Mouse (Mus musculus): ENCODE data around the gene 2900026A02Rik. TPM values are rescaled to one million over a fixed set of nuclear protein-coding genes. Genes with fewer than 3 reads are reported as not detected.

The 2900026A02Rik gene
- polyA plus RNA-seq, 1 experiment from 2014 or later: 26.0 TPM

DNA sequence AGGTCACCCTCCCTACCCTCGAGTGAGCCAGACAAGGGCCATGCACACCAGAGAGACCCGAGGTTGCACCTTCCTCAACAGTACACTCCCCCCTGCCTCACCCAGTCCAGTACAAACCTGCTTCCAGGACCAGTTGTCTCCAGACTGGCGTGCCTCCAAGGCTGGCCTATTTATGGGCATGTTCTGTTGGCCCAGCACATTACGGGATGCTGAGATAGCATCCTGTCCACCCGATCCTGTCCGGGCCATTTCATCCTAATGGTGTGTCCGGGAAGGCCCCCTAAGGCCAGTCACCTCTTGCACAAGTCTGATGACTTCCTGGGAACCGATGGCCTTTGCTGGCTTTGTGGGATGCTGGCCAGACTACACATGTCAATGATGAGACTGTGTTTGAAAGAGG, 139.6 kb downstream of the 2900026A02Rik start, which contains the start of gene Crybb3:
Crybb3 (minus strand) TSS at position 146 of the 400 bp plus-strand sequence.
- ATAC-seq (no peak), DNase-seq (ENCODE audit: low read depth, low spot score) (no peak)
- no peak for TF ChIP-seq CTCF (IDR thresholded peaks at IDR 0.05)
- in situ Hi-C loops (cut with MboI; ENCODE audit: low pct_unique_long_range_greater_than_20kb): loop anchor here (25.0 kb wide), 1 partner anchor 656 kb away; the partner anchor contains the start of gene Ficd
- no peaks in the 10 kb centered on the region for H3K27me3 ChIP-seq
- CTCF ChIA-PET: no interaction called here
- POLR2A ChIA-PET: no interaction called here

DNA sequence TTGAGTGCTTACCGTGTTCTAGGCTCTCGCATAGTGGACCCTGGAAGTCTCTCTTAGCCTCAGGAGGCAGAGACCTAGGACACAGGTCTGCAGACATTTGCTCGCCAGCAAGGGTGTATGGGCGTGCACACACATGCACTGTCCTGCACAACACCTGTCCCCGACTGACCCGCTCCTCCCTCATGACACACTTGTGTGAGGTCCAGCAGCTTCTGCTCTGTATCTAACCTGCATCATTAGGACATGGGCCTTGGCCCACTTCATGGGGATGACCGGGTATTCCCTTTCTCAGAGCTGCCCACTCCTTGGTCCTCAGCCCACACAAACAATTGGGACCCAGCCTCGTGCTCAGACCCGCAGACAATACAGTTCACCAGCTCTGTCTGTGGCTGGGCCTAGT, 140.0 kb downstream of the 2900026A02Rik start:
- ChIA-PET CTCF (no interaction called here), POLR2A (no interaction called here)
- DNase-seq (ENCODE audit: low read depth, low spot score) (no peak), ATAC-seq (no peak)
- in situ Hi-C loops (cut with MboI; ENCODE audit: low pct_unique_long_range_greater_than_20kb): loop anchor here (25.0 kb wide), 1 partner anchor 656 kb away; the partner anchor contains the start of gene Ficd
- H3K27me3 ChIP-seq: no peaks in the 10 kb centered on the region
- no peak for TF ChIP-seq CTCF (IDR thresholded peaks at IDR 0.05)

DNA sequence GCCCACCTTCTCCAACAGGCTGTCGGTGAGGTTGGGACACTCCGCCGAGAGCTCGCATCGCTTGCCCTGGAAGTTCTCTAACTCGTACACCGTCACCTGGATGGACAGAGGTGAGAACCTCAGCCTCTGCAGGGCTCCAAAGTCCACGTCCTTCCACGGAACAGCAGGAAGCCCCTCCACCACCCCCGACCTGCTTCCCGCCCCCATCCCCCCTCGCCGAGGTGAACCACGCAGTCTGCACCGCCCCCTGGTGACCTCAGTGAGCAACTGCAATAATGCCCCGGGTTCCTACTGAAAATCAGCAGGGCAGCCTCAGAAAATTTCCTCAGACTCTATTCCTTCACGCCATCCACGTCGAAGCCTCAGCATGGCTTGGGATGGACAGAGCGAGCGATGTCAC, 141.3 kb downstream of the 2900026A02Rik start:
- DNase-seq (ENCODE audit: low read depth, low spot score) (no peak), ATAC-seq (no peak)
- CTCF ChIA-PET: no interaction called here
- peaks cover 4% of the 10 kb centered on the region for H3K27me3 ChIP-seq
- TF ChIP-seq CTCF (IDR thresholded peaks at IDR 0.05): no peak
- POLR2A ChIA-PET: no interaction called here
- in situ Hi-C loops (cut with MboI; ENCODE audit: low pct_unique_long_range_greater_than_20kb): loop anchor here (25.0 kb wide), 1 partner anchor 658 kb away; the partner anchor contains the start of gene Ficd

DNA sequence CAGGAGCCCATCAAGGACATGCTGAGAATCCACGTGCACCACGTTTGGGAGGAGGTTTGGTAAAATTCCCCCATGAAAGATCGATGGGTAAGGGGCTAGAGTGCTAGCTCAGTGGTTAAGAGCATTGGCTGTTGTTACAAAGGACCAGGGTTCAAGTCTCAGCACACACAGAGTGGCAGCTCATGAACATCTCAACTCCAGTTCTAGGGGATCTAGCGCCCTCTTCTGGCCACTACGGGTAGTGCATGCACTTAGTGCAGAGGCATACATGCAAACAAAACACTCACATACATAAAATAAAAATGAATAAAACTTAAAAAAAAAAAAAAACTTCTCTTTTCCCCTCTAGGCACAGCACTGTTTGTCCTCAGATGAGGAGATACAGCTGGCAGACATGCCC, 142.3 kb downstream of the 2900026A02Rik start:
- in situ Hi-C loops (cut with MboI; ENCODE audit: low pct_unique_long_range_greater_than_20kb): loop anchor here (25.0 kb wide), 1 partner anchor 659 kb away; the partner anchor contains the start of gene Ficd
- TF ChIP-seq CTCF (IDR thresholded peaks at IDR 0.05): no peak
- CTCF ChIA-PET: no interaction called here
- POLR2A ChIA-PET: no interaction called here
- ATAC-seq (no peak), DNase-seq (ENCODE audit: low read depth, low spot score) (no peak)
- peaks cover 4% of the 10 kb centered on the region for H3K27me3 ChIP-seq

DNA sequence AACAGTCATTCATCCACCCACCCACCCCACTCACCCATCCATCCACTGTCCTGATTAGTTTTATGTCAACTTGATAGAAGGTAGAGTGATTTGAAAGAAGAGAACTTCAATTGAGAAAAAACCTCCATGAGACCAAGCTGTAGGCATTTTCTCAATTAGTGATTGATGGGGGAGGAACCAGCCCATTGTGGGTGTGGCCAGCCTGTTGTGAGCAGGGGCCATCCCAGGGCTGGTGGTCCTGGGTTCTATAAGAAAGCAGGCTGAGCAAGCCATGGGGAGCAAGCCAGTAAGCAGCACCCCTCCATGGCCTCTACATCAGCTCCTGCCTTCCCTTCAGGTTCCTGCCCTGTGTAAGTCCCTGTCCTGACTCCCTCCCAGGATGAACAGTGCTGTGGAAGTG, 151.0 kb downstream of the 2900026A02Rik start, which contains the start of gene Crybb2:
Crybb2 (minus strand) TSS at position 101 of the 400 bp plus-strand sequence.
- POLR2A ChIA-PET: no interaction called here
- in situ Hi-C loops (cut with MboI; ENCODE audit: low pct_unique_long_range_greater_than_20kb): no loop called here
- H3K27me3 ChIP-seq: peaks cover 15% of the 10 kb centered on the region
- ATAC-seq: no peak
- DNase-seq (ENCODE audit: low read depth, low spot score): no peak
- TF ChIP-seq CTCF (IDR thresholded peaks at IDR 0.05): no peak
- CTCF ChIA-PET: no interaction called here

DNA sequence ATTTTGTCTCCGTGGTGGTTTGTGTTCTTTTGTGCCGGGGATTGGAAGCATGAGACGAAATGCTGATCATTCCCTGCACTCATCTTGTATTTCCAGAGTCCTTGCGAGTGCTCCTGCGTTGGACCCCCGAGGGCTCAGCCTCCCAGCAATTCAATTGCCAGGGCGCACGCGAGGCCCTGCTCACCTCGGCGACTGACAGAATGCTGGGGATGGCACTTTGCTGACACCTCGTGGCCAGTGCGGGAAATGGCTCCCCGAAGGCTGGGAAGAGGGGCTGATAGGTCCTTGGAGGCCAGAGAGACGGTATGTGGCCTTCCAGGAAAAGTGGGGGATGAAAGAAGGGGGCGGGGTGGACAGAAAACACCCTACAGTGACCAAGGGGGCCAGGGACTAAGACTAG, 166.7 kb downstream of the 2900026A02Rik start:
- ChIA-PET CTCF (no interaction called here), POLR2A (no interaction called here)
- H3K27me3 ChIP-seq: peaks cover 15% of the 10 kb centered on the region
- peak; percentile 96 for TF ChIP-seq CTCF (IDR thresholded peaks at IDR 0.05)
- DNase-seq (ENCODE audit: low read depth, low spot score) (no peak), ATAC-seq (peak; percentile 56)
- in situ Hi-C loops (cut with MboI; ENCODE audit: low pct_unique_long_range_greater_than_20kb): no loop called here

DNA sequence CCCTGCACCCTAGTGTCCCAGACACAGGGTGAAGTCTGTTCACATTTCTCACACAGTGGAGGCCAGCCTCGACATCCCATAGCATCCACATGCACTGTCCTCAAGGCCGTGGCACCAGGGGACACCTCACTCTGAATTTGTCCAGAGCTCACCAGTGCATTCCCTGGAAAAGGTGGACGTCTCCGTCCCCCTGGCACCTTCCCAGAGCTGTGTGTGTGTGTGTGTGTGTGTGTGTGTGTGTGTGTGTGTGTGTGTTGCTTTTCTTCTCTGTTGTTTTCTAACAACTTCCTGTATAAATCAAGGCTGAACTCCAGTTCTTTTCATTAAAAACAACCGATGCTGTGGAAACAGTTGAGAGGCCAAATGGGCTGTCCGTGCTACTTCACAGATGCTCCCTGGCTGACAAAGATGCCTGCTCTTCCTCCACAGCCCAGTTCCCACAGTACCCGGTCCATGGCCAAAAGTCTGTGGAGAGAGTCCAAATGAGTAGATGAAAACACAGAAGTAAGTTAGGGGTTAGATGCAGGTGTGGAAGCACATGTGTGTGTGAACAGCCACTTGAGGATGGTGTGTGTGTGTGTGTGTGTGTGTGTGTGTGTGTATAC, 170.4 kb downstream of the 2900026A02Rik start:
- POLR2A ChIA-PET: no interaction called here
- peaks cover 7% of the 10 kb centered on the region for H3K27me3 ChIP-seq
- in situ Hi-C loops (cut with MboI; ENCODE audit: low pct_unique_long_range_greater_than_20kb): no loop called here
- no peak for TF ChIP-seq CTCF (IDR thresholded peaks at IDR 0.05)
- CTCF ChIA-PET: interaction anchor here (1.2 kb wide), 1 partner anchor 13 kb away, joined by 3 read pairs; no protein-coding TSS in a partner anchor
- DNase-seq (ENCODE audit: low read depth, low spot score) (no peak), ATAC-seq (no peak)

DNA sequence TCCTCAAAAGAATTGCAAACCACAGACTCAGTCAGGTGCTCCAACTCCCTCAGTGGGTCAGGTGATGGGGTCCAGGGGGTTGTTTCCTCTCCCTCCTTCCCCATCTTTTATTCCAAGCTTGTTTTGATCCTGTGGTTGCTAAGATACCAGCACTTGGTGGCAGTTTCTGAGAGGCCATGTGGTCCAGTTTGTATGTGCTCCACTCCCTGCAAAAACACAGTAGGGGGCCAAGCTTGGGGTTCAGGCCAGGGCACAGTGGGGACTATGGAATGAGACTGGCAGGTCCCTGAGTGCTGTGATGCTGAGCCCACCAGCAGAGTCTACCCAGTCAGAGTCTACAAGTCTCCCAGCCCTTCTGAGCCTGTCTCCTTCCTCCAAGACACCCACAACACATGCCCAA, 171.2 kb downstream of the 2900026A02Rik start:
- in situ Hi-C loops (cut with MboI; ENCODE audit: low pct_unique_long_range_greater_than_20kb): no loop called here
- H3K27me3 ChIP-seq: peaks cover 3% of the 10 kb centered on the region
- no peak for TF ChIP-seq CTCF (IDR thresholded peaks at IDR 0.05)
- no peak for ATAC-seq
- POLR2A ChIA-PET: no interaction called here
- DNase-seq (ENCODE audit: low read depth, low spot score): no peak
- CTCF ChIA-PET: interaction anchor here (1.2 kb wide), 1 partner anchor 14 kb away, joined by 3 read pairs; no protein-coding TSS in a partner anchor

DNA sequence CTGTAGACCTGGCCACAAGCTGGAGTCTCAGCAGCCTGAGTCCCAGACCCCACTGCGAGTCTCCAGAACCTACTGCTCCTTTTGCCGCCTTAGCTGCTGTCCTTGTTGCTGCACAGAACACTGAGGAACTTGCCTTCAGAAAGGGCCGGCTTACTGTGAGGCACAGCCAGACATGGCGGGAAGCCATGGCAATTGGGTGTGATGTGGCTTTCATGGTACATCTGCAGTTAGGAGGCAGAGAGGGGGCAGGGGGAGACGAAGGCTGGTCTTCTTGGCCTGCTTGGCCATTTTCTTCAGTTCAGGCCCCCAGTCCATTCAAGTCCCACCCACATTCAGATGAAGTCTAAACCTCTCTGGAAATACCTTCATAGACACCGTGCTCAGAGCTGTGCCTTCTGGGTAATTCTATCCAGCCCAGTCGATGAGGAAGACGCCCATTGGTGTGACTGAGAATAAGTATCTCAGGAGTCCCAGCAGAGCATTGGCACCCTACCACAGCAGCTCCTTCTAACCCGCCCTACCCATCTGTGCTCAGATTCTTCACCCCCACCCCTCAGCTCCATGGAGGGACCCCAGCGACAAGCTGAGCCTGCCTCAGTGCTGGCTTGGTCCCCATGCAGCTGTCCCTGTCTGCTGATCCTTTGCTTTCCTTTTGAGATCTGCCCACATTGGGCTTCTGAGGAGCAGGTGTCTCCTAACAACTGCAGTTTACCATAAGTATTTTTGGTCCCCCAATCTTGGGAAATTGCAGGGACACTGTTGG, 175.3 kb downstream of the 2900026A02Rik start:
- DNase-seq (ENCODE audit: low read depth, low spot score) (no peak), ATAC-seq (no peak)
- in situ Hi-C loops (cut with MboI; ENCODE audit: low pct_unique_long_range_greater_than_20kb): no loop called here
- TF ChIP-seq CTCF (IDR thresholded peaks at IDR 0.05): no peak
- ChIA-PET POLR2A (no interaction called here), CTCF (no interaction called here)
- no peaks in the 10 kb centered on the region for H3K27me3 ChIP-seq

DNA sequence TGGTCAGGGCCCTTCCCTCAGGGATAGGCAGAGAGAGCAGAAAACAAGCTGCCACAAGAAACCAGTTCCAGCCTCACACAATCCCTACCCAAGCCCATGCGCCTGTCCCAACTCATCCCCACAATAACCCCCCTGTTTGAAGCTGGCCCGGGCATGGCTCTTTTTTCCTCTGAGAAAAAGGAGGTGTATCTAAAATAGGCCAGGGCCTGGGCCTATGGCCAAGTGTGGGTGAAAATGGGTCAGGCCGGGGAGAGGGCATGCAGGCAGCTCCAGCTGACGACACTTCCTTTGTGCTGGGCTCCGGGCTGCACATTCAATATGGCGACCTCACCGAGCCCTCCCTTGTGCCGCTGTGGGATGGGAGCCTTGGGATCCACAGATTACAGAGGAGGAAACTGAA, 177.5 kb downstream of the 2900026A02Rik start:
- in situ Hi-C loops (cut with MboI; ENCODE audit: low pct_unique_long_range_greater_than_20kb): no loop called here
- no peak for TF ChIP-seq CTCF (IDR thresholded peaks at IDR 0.05)
- ATAC-seq (no peak), DNase-seq (ENCODE audit: low read depth, low spot score) (no peak)
- CTCF ChIA-PET: no interaction called here
- POLR2A ChIA-PET: no interaction called here
- no peaks in the 10 kb centered on the region for H3K27me3 ChIP-seq

DNA sequence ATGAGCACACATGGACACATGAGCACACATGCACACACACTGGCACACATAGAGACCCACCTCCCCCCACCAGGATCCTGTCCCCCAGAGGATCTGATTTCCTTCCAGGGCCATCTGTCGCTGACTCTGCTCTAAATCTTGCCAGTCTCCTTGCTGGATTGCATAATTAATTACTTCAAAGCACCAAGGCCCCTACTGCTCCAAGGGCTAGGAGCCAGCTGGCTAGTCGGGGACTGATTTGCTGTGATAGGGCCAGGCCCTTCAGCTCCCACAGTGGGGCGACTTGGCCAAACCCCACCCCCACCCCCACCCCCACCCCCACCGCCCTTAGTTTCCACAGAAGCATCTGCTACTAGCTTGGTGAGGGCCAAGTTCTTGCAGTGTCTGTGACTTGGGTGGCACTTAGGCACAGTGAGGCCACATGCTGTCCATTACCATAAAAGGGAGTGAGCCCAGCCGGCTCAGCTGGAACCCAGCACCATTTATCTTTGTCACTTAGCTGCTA, 179.4 kb downstream of the 2900026A02Rik start:
- POLR2A ChIA-PET: no interaction called here
- no peak for DNase-seq (ENCODE audit: low read depth, low spot score)
- peaks cover 8% of the 10 kb centered on the region for H3K27me3 ChIP-seq
- CTCF ChIA-PET: no interaction called here
- in situ Hi-C loops (cut with MboI; ENCODE audit: low pct_unique_long_range_greater_than_20kb): no loop called here
- no peak for ATAC-seq
- no peak for TF ChIP-seq CTCF (IDR thresholded peaks at IDR 0.05)

Measured in Patski (cell line).